Mouse (Mus musculus) cerebellum, adult 2 months (tissue): ENCODE data around the gene Poldip2. TPM values are rescaled to one million over a fixed set of nuclear protein-coding genes. Genes with fewer than 3 reads are reported as not detected.

Source experiments
- DNase-seq, 2 experiments: peaks; one replicate each; pipeline ENCODE4 v3.0.0; 2021
- H3K27ac ChIP-seq: fragments of 200-500 bp; 2 replicates; pipeline ENCODE4 v1.5.1; 2012; ENCODE audit warnings: low read length, control low read depth, inconsistent platforms; ENCODE audit not compliant: insufficient read depth
- H3K27me3 ChIP-seq: fragments of 200-500 bp; 2 replicates; pipeline ENCODE4 v1.6.1; 2012; ENCODE audit warnings: inconsistent platforms, mild to moderate bottlenecking, low read length, moderate library complexity; ENCODE audit not compliant: control insufficient read depth, insufficient read depth
- H3K4me1 ChIP-seq: fragments of 200-500 bp; 2 replicates; pipeline ENCODE4 v1.6.1; 2011; ENCODE audit warnings: low read length; ENCODE audit not compliant: control insufficient read depth, insufficient read depth
- H3K4me3 ChIP-seq: fragments of 200-500 bp; replicated peaks from 2 replicates; pipeline ENCODE3; 2011; ENCODE audit warnings: mild to moderate bottlenecking, low read depth, low read length, control low read depth; ENCODE audit not compliant: insufficient read depth
- CTCF ChIP-seq: fragments of 200-500 bp; IDR thresholded peaks from 2 replicates; pipeline ENCODE4 v1.5.1; 2011; ENCODE audit warnings: low read depth, mild to moderate bottlenecking, control low read depth, low read length, moderate library complexity, borderline replicate concordance; ENCODE audit not compliant: insufficient read depth
- POLR2A ChIP-seq: fragments of 200-500 bp; IDR thresholded peaks from 2 replicates; pipeline ENCODE4 v1.6.1; 2011; ENCODE audit warnings: low read length, control low read depth, borderline replicate concordance; ENCODE audit not compliant: insufficient read depth
- WGBS: fragments of 180-500 bp; shearing (Covaris S2); methylation state at CpG from one replicate; pipeline ENCODE4 v1.1.7; 2018; 5-methylcytosine and 5-hydroxymethylcytosine counted together
- polyA plus RNA-seq: library from polyadenylated mRNA; depleted of rRNA; stranded (reverse); fragments of >200 nt; gene quantifications from 2 replicates; pipeline ENCODE4 v1.2.3, GENCODE M21; 2012; rRNA removed

Gene Poldip2
- polyA plus RNA-seq = 133 TPM in 2 replicates

GRCm38 (mm10) chr11:78512025-78512957 lies at the start of gene Poldip2, which contains the start of gene Tmem199:
Gene Poldip2, plus strand, starts transcription at chr11:78512193.
Gene Tmem199, minus strand, starts transcription at chr11:78512172.
- no peak for TF ChIP-seq CTCF
- TF ChIP-seq POLR2A = peak; percentile 91
- peak; percentile 89 to 91 for DNase-seq
- Histone ChIP-seq H3K4me1 (peaks cover 14% of the 10 kb centered on the region; the same call in 1 of the 2 replicates), H3K27me3 (no peaks in the 10 kb centered on the region), H3K27ac (peak within 1 kb of the TSS; percentile 95), H3K4me3 (peak within 1 kb of the TSS; percentile 83)
- 1% methylated on average over 67 of the region's 67 CpGs for WGBS

- H3K4me1 ChIP-seq = 0 out of 2 replicates have a peak, but pooled peaks cover 4% of the 10 kb centered on the region
- H3K27ac ChIP-seq = no peak overlapping the region
- DNase-seq = no peak
- H3K4me3 ChIP-seq = no peak overlapping the region
- no peaks in the 10 kb centered on the region for H3K27me3 ChIP-seq
- no peak for TF ChIP-seq POLR2A
- 80% methylated on average over 5 of the region's 5 CpGs for WGBS
These were observed 49.3 kb upstream of the Poldip2 start for GRCm38 (mm10) chr11:78462669-78463068.

GRCm38 (mm10) chr11:78463286-78464036 lies 48.5 kb upstream of the Poldip2 start:
- Histone ChIP-seq H3K27me3 (no peaks in the 10 kb centered on the region), H3K27ac (no peak overlapping the region), H3K4me1 (0 out of 2 replicates have a peak, but pooled peaks cover 4% of the 10 kb centered on the region), H3K4me3 (no peak overlapping the region)
- no peak for DNase-seq
- TF ChIP-seq CTCF (no peak), POLR2A (no peak)
- 74% methylated on average over 13 of the region's 13 CpGs for WGBS

- no peak overlapping the region for H3K27ac ChIP-seq
- 20% methylated on average over 9 of the region's 9 CpGs for WGBS
- TF ChIP-seq POLR2A (no peak), CTCF (no peak)
These were observed 46.9 kb upstream of the Poldip2 start for GRCm38 (mm10) chr11:78465116-78465515.

GRCm38 (mm10) chr11:78465568-78466180 lies 46.3 kb upstream of the Poldip2 start, which contains the start of gene Slc46a1:
Gene Slc46a1, plus strand, starts transcription at chr11:78465697.
- no peaks in the 10 kb centered on the region for H3K27me3 ChIP-seq
- WGBS = under 1% methylated on average over 41 of the region's 41 CpGs
- H3K27ac ChIP-seq = 0 out of 2 replicates have a peak within 1 kb of the TSS, but pooled peaks have one; percentile 35
- DNase-seq = peak; percentile 60 to 64
- H3K4me3 ChIP-seq = peak within 1 kb of the TSS; percentile 70
- 0 out of 2 replicates have a peak, but pooled peaks cover 4% of the 10 kb centered on the region for H3K4me1 ChIP-seq
- no peak for TF ChIP-seq CTCF
- no peak for TF ChIP-seq POLR2A

More at GRCm38 (mm10) chr11:78465116-78465515, 46.9 kb upstream of the Poldip2 start:
- 0 out of 2 replicates have a peak, but pooled peaks cover 4% of the 10 kb centered on the region for H3K4me1 ChIP-seq
- peak overlapping the region; percentile 70 for H3K4me3 ChIP-seq
- no peak for DNase-seq
- no peaks in the 10 kb centered on the region for H3K27me3 ChIP-seq

- no peak for TF ChIP-seq CTCF
- TF ChIP-seq POLR2A = no peak
- Histone ChIP-seq H3K4me3 (peak overlapping the region; percentile 70), H3K27ac (no peak overlapping the region), H3K27me3 (no peaks in the 10 kb centered on the region), H3K4me1 (0 out of 2 replicates have a peak, but pooled peaks cover 4% of the 10 kb centered on the region)
- DNase-seq = no peak
- 21% methylated on average over 23 of the region's 23 CpGs for WGBS
These were observed 45.6 kb upstream of the Poldip2 start for GRCm38 (mm10) chr11:78466242-78466912.
